Mouse (Mus musculus): ENCODE data around the gene Rbfox1.
A peak's percentile ranks its signal among the peaks of the same experiment; 100 is the strongest.

Rbfox1 gene

GRCm38 (mm10) chr16:7159827-7160217 is 1274.7 kb downstream of the Rbfox1 start:
- DNase-seq: no peak

GRCm38 (mm10) chr16:7162168-7162567 is 1277.0 kb downstream of the Rbfox1 start:
- DNase-seq: no peak

- no peak for DNase-seq
Observed at GRCm38 (mm10) chr16:7163688-7164087, 1278.5 kb downstream of the Rbfox1 start.

- no peak for DNase-seq
Observed at GRCm38 (mm10) chr16:7164153-7164737, 1279.1 kb downstream of the Rbfox1 start.

GRCm38 (mm10) chr16:7175960-7176359 is 1290.8 kb downstream of the Rbfox1 start:
- DNase-seq: no peak

- peak; percentile 14 for DNase-seq
Observed at GRCm38 (mm10) chr16:7187788-7188187, 1302.6 kb downstream of the Rbfox1 start.

- no peak for DNase-seq
Observed at GRCm38 (mm10) chr16:7193535-7193934, 1308.4 kb downstream of the Rbfox1 start.

GRCm38 (mm10) chr16:7197953-7198352 is 1312.8 kb downstream of the Rbfox1 start:
- no peak for DNase-seq

- no peak for DNase-seq
Observed at GRCm38 (mm10) chr16:7200239-7200638, 1315.1 kb downstream of the Rbfox1 start.

GRCm38 (mm10) chr16:7201816-7202215 is 1316.7 kb downstream of the Rbfox1 start:
- DNase-seq: no peak

- DNase-seq: no peak
Observed at GRCm38 (mm10) chr16:7206116-7206900, 1321.2 kb downstream of the Rbfox1 start.

GRCm38 (mm10) chr16:7207599-7207998 is 1322.4 kb downstream of the Rbfox1 start:
- DNase-seq: no peak

GRCm38 (mm10) chr16:7212756-7213155 is 1327.6 kb downstream of the Rbfox1 start:
- DNase-seq: no peak

GRCm38 (mm10) chr16:7223265-7223664 is 1338.1 kb downstream of the Rbfox1 start:
- DNase-seq: no peak

- DNase-seq: peak; percentile 59
Observed at GRCm38 (mm10) chr16:7226000-7226399, 1340.8 kb downstream of the Rbfox1 start.

- DNase-seq: peak; percentile 25
Observed at GRCm38 (mm10) chr16:7228246-7228645, 1343.1 kb downstream of the Rbfox1 start.

- no peak for DNase-seq
Observed at GRCm38 (mm10) chr16:7229232-7229631, 1344.1 kb downstream of the Rbfox1 start.

- no peak for DNase-seq
Observed at GRCm38 (mm10) chr16:7241627-7242026, 1356.5 kb downstream of the Rbfox1 start.

GRCm38 (mm10) chr16:7242501-7242900 is 1357.3 kb downstream of the Rbfox1 start:
- DNase-seq: no peak

- DNase-seq: no peak
Observed at GRCm38 (mm10) chr16:7244382-7244781, 1359.2 kb downstream of the Rbfox1 start.

- DNase-seq: no peak
Observed at GRCm38 (mm10) chr16:7251696-7252095, 1366.5 kb downstream of the Rbfox1 start.

- DNase-seq: no peak
Observed at GRCm38 (mm10) chr16:7257366-7257765, 1372.2 kb downstream of the Rbfox1 start.

- DNase-seq: no peak
Observed at GRCm38 (mm10) chr16:7263261-7263660, 1378.1 kb downstream of the Rbfox1 start.

GRCm38 (mm10) chr16:7265715-7266114 is 1380.6 kb downstream of the Rbfox1 start:
- DNase-seq: no peak

GRCm38 (mm10) chr16:7275501-7275900 is 1390.3 kb downstream of the Rbfox1 start:
- no peak for DNase-seq
